Mouse (Mus musculus): Measurements from ENCODE around the gene Ttll7. TPM values are rescaled to one million over a fixed set of nuclear protein-coding genes. Genes with fewer than 3 reads are reported as not detected.

Ttll7 gene
- polyA plus RNA-seq, 1 experiment from 2014 or later: 8.8 TPM

DNA sequence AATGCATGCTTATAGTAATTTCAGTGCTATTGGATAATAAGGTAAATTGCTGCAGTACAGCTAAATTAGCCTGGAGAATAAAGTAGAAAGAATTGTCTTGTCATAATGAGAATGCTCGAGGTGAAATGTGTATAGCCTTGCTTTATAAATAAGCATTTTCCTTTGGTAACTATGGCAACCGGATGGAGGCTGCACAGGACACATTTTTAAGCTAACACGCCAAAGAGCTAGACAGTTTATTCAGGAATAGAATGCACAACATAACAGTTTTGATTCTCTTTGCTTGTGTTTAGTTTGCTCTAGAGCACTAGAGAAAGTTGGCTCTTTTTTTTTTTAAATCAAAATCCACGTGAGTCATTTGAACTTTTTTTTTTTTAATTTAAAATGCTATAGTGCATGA, 49.6 kb downstream of the Ttll7 start:
- Histone ChIP-seq H3K4me2 (replicated peaks) (no peak overlapping the region), H3K4me3 (replicated peaks; ENCODE audit: low read length) (no peak overlapping the region), H3K9ac (no peak overlapping the region), H3K9me3 (ENCODE audit: control insufficient read depth, low read length) (no peaks in the 10 kb centered on the region), H3K36me3 (replicated peaks; ENCODE audit: control insufficient read depth, insufficient read depth) (peaks cover 5% of the 10 kb centered on the region; the same call in 1 of the 2 replicates), H3K4me1 (replicated peaks; ENCODE audit: control insufficient read depth, insufficient read depth, low read length) (no peaks in the 10 kb centered on the region), H3K27me3 (ENCODE audit: control insufficient read depth, insufficient read depth, low read length) (no peaks in the 10 kb centered on the region), H3K27ac (no peak overlapping the region)
- peak; percentile 35 for DNase-seq (ENCODE audit: low spot score)
- WGBS: 46% methylated on average over 4 of the region's 4 CpGs
- no peak for ATAC-seq (ENCODE audit: low FRiP score)

DNA sequence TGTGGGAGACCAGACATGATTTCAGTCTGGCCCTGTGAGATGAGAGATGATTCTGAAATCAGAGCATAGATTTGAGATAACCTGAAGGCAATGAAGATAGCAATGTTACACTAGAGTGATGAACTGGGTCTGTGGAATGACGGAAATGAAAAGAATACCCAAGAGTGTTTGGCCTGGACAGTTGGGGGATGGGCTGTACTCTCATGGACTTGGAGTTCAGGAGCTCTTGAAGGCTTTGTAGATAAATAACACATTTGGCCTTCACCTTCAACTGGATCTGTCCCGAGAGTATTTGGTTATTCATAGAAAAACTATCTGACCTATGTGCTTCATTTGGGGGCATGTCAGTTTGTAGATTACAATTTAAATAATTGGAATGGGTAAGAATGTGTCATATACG, 53.4 kb downstream of the Ttll7 start:
- Histone ChIP-seq H3K4me3 (replicated peaks; ENCODE audit: low read length) (no peak overlapping the region), H3K27me3 (ENCODE audit: control insufficient read depth, insufficient read depth, low read length) (no peaks in the 10 kb centered on the region), H3K36me3 (replicated peaks; ENCODE audit: control insufficient read depth, insufficient read depth) (peaks cover 6% of the 10 kb centered on the region; the same call in 1 of the 2 replicates), H3K4me2 (replicated peaks) (no peak overlapping the region), H3K4me1 (replicated peaks; ENCODE audit: control insufficient read depth, insufficient read depth, low read length) (no peaks in the 10 kb centered on the region), H3K27ac (no peak overlapping the region), H3K9me3 (ENCODE audit: control insufficient read depth, low read length) (no peaks in the 10 kb centered on the region), H3K9ac (no peak overlapping the region)
- WGBS: 84% methylated on average over 3 of the region's 3 CpGs
- no peak for ATAC-seq (ENCODE audit: low FRiP score)
- no peak for DNase-seq (ENCODE audit: low spot score)

DNA sequence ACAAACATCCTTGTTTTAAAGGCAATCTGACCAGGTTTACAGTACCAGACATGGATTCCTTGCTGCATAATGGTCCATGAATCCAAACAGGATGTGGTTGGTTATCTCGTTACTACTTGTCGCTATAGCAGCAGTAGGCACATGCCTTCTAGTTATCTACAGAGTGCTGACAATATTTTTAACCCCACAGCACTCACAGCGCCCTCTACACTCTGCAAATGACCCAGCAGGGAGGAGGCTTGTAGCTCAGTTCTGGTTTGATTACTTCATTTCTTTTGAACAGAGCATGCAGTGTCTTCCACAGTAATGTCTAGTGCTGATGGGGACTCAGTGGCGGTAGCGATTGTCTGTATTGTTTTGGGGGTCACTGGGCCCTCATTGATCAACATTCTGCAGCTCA, 56.8 kb downstream of the Ttll7 start:
- Histone ChIP-seq H3K9me3 (ENCODE audit: control insufficient read depth, low read length) (no peaks in the 10 kb centered on the region), H3K36me3 (replicated peaks; ENCODE audit: control insufficient read depth, insufficient read depth) (peaks cover 6% of the 10 kb centered on the region; the same call in 1 of the 2 replicates), H3K4me1 (replicated peaks; ENCODE audit: control insufficient read depth, insufficient read depth, low read length) (no peaks in the 10 kb centered on the region), H3K27ac (no peak overlapping the region), H3K4me3 (replicated peaks; ENCODE audit: low read length) (no peak overlapping the region), H3K9ac (no peak overlapping the region), H3K27me3 (ENCODE audit: control insufficient read depth, insufficient read depth, low read length) (no peaks in the 10 kb centered on the region), H3K4me2 (replicated peaks) (no peak overlapping the region)
- WGBS: 81% methylated on average over 5 of the region's 5 CpGs
- ATAC-seq (ENCODE audit: low FRiP score): no peak
- DNase-seq (ENCODE audit: low spot score): no peak

DNA sequence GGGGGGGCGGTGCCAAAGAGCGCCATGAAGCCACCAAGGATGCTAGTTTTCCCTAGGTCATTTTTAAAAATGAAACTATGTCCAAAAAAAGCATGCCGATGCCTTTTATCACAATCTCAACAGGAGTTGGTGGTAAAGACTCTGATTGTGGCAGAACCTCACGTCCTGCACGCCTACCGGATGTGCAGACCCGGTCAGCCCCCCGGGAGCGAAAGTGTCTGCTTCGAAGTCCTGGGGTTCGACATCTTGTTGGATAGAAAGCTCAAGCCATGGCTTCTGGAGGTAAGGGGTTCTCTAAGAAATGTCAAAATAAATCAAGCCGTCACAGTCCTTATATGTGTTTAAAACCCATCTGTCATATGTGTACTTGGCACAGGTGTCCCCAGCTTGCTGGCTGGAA, 60.9 kb downstream of the Ttll7 start:
- 93% methylated on average over 12 of the region's 12 CpGs for WGBS
- H3K4me3 ChIP-seq (replicated peaks; ENCODE audit: low read length): no peak overlapping the region
- no peak for DNase-seq (ENCODE audit: low spot score)

DNA sequence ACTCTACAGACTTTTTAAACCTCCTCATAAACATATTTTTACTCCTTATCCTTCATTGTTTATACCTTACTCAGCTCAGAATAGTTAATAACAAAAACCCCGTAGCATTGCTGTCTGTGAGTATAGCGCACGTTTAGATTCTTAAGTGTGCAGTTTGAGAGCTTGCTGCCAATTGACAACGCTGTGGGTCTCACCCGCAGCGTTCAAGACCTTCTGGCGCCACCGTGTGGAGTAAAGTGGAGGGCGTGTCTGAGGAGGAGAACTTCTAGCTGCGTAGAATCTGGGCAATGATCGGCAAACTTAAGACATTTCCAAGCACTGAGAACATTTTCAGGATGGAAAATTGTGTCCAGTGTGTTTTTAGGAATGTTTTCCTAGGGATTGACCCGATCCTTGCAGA, 62.6 kb downstream of the Ttll7 start:
- 12% methylated on average over 12 of the region's 12 CpGs for WGBS
- ATAC-seq (ENCODE audit: low FRiP score): peak; percentile 76; the same call in 1 of the 2 replicates
- no peak overlapping the region for H3K27ac ChIP-seq

More for the DNA sequence above, 60.9 kb downstream of the Ttll7 start:
- no peaks in the 10 kb centered on the region for H3K4me1 ChIP-seq (replicated peaks; ENCODE audit: control insufficient read depth, insufficient read depth, low read length)
- no peaks in the 10 kb centered on the region for H3K27me3 ChIP-seq (ENCODE audit: control insufficient read depth, insufficient read depth, low read length)
- no peaks in the 10 kb centered on the region for H3K9me3 ChIP-seq (ENCODE audit: control insufficient read depth, low read length)
- peaks cover 17% of the 10 kb centered on the region for H3K36me3 ChIP-seq (replicated peaks; ENCODE audit: control insufficient read depth, insufficient read depth)
- no peak overlapping the region for H3K4me2 ChIP-seq (replicated peaks)
- H3K27ac ChIP-seq: no peak overlapping the region
- no peak overlapping the region for H3K9ac ChIP-seq
- ATAC-seq (ENCODE audit: low FRiP score): no peak

DNA sequence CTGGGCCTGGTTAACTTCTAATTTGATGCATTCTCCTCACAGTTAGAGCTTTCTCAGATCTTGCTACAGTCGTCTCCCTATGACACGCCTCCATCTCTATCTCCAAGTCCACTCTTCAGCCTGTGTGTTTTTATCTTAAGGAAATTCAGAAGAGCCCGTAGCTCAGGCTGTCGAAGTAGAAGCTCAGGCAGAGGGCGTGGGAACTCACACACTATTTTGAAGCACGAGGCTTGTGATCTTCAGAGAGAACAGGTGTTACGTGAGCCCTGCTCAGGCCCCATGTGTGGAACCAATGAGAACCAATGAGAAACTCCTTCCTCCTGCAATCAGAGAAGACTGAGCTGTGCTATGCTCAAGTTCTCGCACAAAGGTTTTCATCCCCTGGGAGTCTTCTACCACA, 65.7 kb downstream of the Ttll7 start:
- H3K9ac ChIP-seq: no peak overlapping the region
- no peak overlapping the region for H3K27ac ChIP-seq
- 74% methylated on average over 8 of the region's 8 CpGs for WGBS
- H3K4me2 ChIP-seq (replicated peaks): no peak overlapping the region
- H3K4me3 ChIP-seq (replicated peaks; ENCODE audit: low read length): no peak overlapping the region
- DNase-seq (ENCODE audit: low spot score) (no peak), ATAC-seq (ENCODE audit: low FRiP score) (no peak)
- no peaks in the 10 kb centered on the region for H3K9me3 ChIP-seq (ENCODE audit: control insufficient read depth, low read length)
- H3K4me1 ChIP-seq (replicated peaks; ENCODE audit: control insufficient read depth, insufficient read depth, low read length): no peaks in the 10 kb centered on the region
- H3K36me3 ChIP-seq (replicated peaks; ENCODE audit: control insufficient read depth, insufficient read depth): peaks cover 11% of the 10 kb centered on the region
- H3K27me3 ChIP-seq (ENCODE audit: control insufficient read depth, insufficient read depth, low read length): no peaks in the 10 kb centered on the region

More for the DNA sequence above, 62.6 kb downstream of the Ttll7 start:
- Histone ChIP-seq H3K4me1 (replicated peaks; ENCODE audit: control insufficient read depth, insufficient read depth, low read length) (no peaks in the 10 kb centered on the region), H3K9me3 (ENCODE audit: control insufficient read depth, low read length) (no peaks in the 10 kb centered on the region), H3K4me3 (replicated peaks; ENCODE audit: low read length) (no peak overlapping the region), H3K4me2 (replicated peaks) (no peak overlapping the region), H3K9ac (no peak overlapping the region), H3K27me3 (ENCODE audit: control insufficient read depth, insufficient read depth, low read length) (no peaks in the 10 kb centered on the region), H3K36me3 (replicated peaks; ENCODE audit: control insufficient read depth, insufficient read depth) (peaks cover 16% of the 10 kb centered on the region)
- peak; percentile 91 for DNase-seq (ENCODE audit: low spot score)

DNA sequence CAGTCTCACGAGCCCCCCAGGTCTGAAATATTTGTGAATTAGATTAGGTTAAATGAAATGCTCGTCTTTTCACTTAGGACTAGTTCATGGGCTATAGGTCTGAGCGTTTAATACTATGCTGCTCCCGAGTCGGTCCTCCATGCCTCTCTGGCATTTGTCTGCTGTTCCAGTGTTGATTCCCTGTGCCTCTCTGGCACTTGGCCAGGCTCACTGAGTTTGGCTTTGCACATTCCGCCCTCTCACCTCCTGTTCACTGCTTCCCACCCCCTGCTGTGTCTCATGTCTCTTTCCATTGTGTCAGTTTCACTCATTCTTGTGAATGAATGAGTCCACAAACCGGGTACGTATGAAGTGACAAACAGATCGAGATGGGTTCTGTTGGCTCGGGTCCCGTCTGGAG, 66.2 kb downstream of the Ttll7 start:
- Histone ChIP-seq H3K4me1 (replicated peaks; ENCODE audit: control insufficient read depth, insufficient read depth, low read length) (no peaks in the 10 kb centered on the region), H3K4me2 (replicated peaks) (no peak overlapping the region), H3K36me3 (replicated peaks; ENCODE audit: control insufficient read depth, insufficient read depth) (peaks cover 11% of the 10 kb centered on the region), H3K27me3 (ENCODE audit: control insufficient read depth, insufficient read depth, low read length) (no peaks in the 10 kb centered on the region), H3K27ac (no peak overlapping the region), H3K9me3 (ENCODE audit: control insufficient read depth, low read length) (no peaks in the 10 kb centered on the region), H3K4me3 (replicated peaks; ENCODE audit: low read length) (no peak overlapping the region), H3K9ac (no peak overlapping the region)
- no peak for DNase-seq (ENCODE audit: low spot score)
- no peak for ATAC-seq (ENCODE audit: low FRiP score)
- 61% methylated on average over 11 of the region's 11 CpGs for WGBS

DNA sequence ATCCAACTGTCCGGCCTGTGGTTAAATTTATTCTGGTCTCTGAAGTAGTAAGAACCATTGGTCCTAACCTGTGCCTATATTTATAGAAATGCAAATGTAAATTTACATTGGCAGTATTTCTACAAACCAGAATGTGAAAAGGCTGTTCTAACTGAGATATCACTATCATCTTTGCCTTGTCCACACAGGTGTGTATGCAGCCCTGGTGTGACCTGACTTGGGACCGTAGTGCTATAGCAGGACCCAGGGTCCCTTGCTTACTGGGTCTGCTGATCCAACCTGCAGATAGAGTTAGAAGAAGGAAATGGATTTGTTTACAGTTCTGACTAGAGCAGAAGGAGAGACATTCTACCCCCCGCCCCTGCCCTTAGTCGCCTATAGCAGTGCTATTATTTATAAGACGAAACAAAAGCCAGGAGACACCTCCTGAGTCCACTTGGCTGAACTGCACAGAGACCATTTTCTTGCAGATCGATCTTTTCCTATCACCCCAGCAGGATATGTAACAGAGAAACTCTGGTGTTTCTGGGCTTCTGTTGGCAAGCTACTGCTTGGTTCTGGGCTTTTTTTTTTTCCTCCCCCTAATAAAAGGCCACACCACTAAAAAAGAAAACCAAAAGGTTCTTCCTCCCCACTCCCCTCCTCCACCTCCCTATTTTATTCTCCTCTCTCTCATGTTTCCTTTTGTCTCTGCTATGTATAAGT, 75.3 kb downstream of the Ttll7 start:
- no peaks in the 10 kb centered on the region for H3K9me3 ChIP-seq (ENCODE audit: control insufficient read depth, low read length)
- H3K27ac ChIP-seq: no peak overlapping the region
- H3K9ac ChIP-seq: no peak overlapping the region
- H3K27me3 ChIP-seq (ENCODE audit: control insufficient read depth, insufficient read depth, low read length): no peaks in the 10 kb centered on the region
- no peak overlapping the region for H3K4me2 ChIP-seq (replicated peaks)
- ATAC-seq (ENCODE audit: low FRiP score) (no peak), DNase-seq (ENCODE audit: low spot score) (no peak)
- H3K4me1 ChIP-seq (replicated peaks; ENCODE audit: control insufficient read depth, insufficient read depth, low read length): no peaks in the 10 kb centered on the region
- no peak overlapping the region for H3K4me3 ChIP-seq (replicated peaks; ENCODE audit: low read length)
- WGBS: 87% methylated on average over 6 of the region's 6 CpGs
- H3K36me3 ChIP-seq (replicated peaks; ENCODE audit: control insufficient read depth, insufficient read depth): peaks cover 6% of the 10 kb centered on the region

DNA sequence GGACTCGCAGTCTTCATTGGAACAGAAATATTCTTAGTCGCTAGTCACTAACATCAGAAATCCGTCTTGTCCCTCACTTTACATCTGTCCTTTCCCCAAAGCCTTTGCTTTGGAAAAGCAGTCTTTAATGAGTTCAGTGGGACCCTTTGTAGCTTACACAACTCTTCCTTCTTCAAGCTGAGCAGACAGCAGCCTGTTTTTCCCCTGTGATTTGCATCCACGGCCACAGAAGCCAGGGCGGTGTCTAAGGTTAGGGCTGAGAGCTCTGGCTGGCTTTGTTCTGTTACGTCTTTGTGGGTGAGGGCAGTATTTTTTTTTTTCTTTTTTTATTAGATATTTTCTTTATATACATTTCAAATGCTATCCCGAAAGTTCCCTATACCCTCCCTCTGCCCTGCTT, 76.0 kb downstream of the Ttll7 start:
- H3K4me2 ChIP-seq (replicated peaks): no peak overlapping the region
- no peaks in the 10 kb centered on the region for H3K4me1 ChIP-seq (replicated peaks; ENCODE audit: control insufficient read depth, insufficient read depth, low read length)
- ATAC-seq (ENCODE audit: low FRiP score): no peak
- 89% methylated on average over 7 of the region's 7 CpGs for WGBS
- H3K27me3 ChIP-seq (ENCODE audit: control insufficient read depth, insufficient read depth, low read length): no peaks in the 10 kb centered on the region
- no peak overlapping the region for H3K4me3 ChIP-seq (replicated peaks; ENCODE audit: low read length)
- no peaks in the 10 kb centered on the region for H3K9me3 ChIP-seq (ENCODE audit: control insufficient read depth, low read length)
- no peak for DNase-seq (ENCODE audit: low spot score)
- H3K36me3 ChIP-seq (replicated peaks; ENCODE audit: control insufficient read depth, insufficient read depth): peaks cover 9% of the 10 kb centered on the region
- H3K27ac ChIP-seq: no peak overlapping the region
- no peak overlapping the region for H3K9ac ChIP-seq

DNA sequence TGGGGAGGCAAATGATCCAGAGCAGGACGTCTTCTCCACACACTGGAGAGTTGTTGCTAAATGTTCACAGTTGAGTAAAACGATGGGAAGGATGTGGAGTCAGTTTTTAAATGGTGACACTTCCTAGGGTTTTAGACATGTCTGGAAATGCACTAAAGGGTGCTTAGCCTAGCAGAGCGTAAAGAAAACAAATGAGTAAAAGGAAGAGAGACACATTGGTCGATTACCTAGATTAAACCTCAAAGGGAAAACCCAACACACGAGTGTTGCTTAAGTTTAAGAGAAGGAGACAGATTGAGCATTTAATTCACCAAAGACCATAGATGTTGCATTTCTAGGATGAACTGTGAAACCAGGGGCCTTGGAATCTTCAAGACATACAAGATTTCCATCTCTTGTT, 76.8 kb downstream of the Ttll7 start:
- DNase-seq (ENCODE audit: low spot score) (no peak), ATAC-seq (ENCODE audit: low FRiP score) (no peak)
- Histone ChIP-seq H3K27me3 (ENCODE audit: control insufficient read depth, insufficient read depth, low read length) (no peaks in the 10 kb centered on the region), H3K36me3 (replicated peaks; ENCODE audit: control insufficient read depth, insufficient read depth) (peaks cover 10% of the 10 kb centered on the region), H3K27ac (no peak overlapping the region), H3K4me2 (replicated peaks) (no peak overlapping the region), H3K9me3 (ENCODE audit: control insufficient read depth, low read length) (no peaks in the 10 kb centered on the region), H3K9ac (no peak overlapping the region), H3K4me1 (replicated peaks; ENCODE audit: control insufficient read depth, insufficient read depth, low read length) (no peaks in the 10 kb centered on the region), H3K4me3 (replicated peaks; ENCODE audit: low read length) (no peak overlapping the region)
- 85% methylated on average over 5 of the region's 5 CpGs for WGBS
